Mouse (Mus musculus): ENCODE measurements around the gene Cdrt4.

DNA sequence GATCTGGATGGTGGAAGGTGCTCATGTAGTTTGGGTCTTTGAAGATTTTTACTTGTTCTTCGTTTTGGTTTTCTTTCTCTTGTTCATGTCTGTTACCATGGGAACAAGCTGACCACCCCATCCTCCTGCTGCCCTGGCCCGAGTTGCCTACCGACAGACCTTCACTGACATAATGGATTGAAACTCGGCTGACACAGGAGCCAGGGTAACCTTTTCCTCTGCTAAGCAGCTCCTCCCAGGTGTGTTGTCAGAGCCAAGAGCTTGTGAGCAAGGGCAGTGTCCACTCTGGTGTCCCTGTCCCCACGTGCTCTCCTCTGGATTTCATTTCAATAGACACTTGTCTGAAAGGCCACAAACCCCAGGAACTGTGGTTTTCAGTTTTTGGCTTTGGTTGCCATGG, 12.1 kb upstream of the Cdrt4 start:
- TF ChIP-seq MAX (IDR thresholded peaks at IDR 0.05) (no peak), CTCF (IDR thresholded peaks at IDR 0.05; ENCODE audit: control insufficient read depth, insufficient read depth, insufficient read length) (no peak), USF1 (IDR thresholded peaks at IDR 0.05; ENCODE audit: low read depth) (no peak), CEBPB (IDR thresholded peaks at IDR 0.05; ENCODE audit: low read depth) (no peak)

Measured in C2C12 (cell line).